Mouse (Mus musculus) gastrocnemius, adult 2 months (tissue): ENCODE measurements at regions not wholly inside any gene's neighbourhood (a gene's known extent, or its start where the extent isn't known, plus 50 kb on each side); places are given as distances from the start of the nearest gene placed in this dataset.

Source experiments
- DNase-seq: peaks from one replicate; pipeline ENCODE4 v3.0.0; 2022
- H3K27ac ChIP-seq: fragments of 200-600 bp; 2 replicates; pipeline ENCODE4 v1.8.1; 2022; ENCODE audit warnings: mild to moderate bottlenecking
- H3K4me3 ChIP-seq: fragments of 200-600 bp; 2 replicates; pipeline ENCODE4 v1.8.1; 2022; ENCODE audit warnings: mild to moderate bottlenecking, moderate library complexity
- CTCF ChIP-seq: fragments of 200-600 bp; IDR thresholded peaks from 2 replicates; pipeline ENCODE4 v1.8.1; 2022; ENCODE audit warnings: antibody characterized with exemption, mild to moderate bottlenecking, moderate library complexity
- intact Hi-C: fragments of 180-260 bp; cut with DNase I; formaldehyde crosslinking; loops from one replicate; pipeline ENCODE4 v1.15.1; 2025

- no peak overlapping the region for H3K4me3 ChIP-seq
- no peak for TF ChIP-seq CTCF
- intact Hi-C loops = no loop called here
- H3K27ac ChIP-seq = no peak overlapping the region
- DNase-seq = no peak
These were observed 59.7 kb upstream of the Tbx20 start for GRCm38 (mm10) chr9:24833766-24834165.

DNA sequence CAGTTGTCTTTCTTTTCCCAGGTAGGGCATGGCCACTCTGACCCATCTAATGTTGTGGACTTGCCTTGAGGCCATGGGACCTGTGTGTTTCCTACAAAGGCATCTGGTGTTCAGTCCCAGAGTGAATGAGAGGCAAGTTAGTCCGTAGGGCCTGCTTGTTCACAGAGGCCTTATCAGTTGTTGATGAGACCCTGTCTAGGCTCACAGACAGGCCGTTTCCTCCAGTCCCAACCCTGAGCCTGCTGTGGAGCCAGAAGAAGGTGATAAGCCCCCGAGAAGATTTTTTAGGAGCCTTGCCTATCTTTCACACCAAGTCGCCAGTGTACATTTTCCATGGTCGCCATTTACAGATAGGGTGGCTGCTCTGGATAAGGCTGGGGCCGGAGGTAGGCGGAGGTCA, 74.1 kb upstream of the Tbx20 start:
- H3K4me3 ChIP-seq = no peak overlapping the region
- H3K27ac ChIP-seq = no peak overlapping the region
- TF ChIP-seq CTCF = no peak
- DNase-seq = no peak
- intact Hi-C loops = no loop called here

DNA sequence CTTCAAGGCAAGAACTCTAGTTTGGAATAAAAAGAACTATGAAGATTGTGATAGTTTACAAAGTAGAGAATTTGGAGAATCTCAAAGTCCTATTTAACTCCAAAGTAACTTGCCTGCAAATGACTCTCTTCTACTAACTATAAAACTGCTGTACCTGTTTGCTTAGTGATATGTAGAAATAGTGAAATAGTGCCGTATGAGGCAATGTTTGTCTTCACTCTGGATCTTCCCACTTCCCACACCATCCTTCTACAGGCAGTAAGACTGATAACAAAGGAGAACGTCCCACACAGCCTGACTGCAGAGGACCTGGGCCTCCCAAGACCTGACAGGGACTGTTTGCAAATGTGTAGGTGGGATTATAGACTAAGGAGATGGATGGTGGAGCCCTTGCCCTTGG, 85.4 kb upstream of the Tbx20 start:
- intact Hi-C loops = no loop called here
- no peak overlapping the region for H3K27ac ChIP-seq
- H3K4me3 ChIP-seq = no peak overlapping the region
- DNase-seq = no peak
- TF ChIP-seq CTCF = no peak

- no peak for TF ChIP-seq CTCF
- no peak overlapping the region for H3K4me3 ChIP-seq
These were observed 92.5 kb upstream of the Tbx20 start for GRCm38 (mm10) chr9:24866390-24867173.

DNA sequence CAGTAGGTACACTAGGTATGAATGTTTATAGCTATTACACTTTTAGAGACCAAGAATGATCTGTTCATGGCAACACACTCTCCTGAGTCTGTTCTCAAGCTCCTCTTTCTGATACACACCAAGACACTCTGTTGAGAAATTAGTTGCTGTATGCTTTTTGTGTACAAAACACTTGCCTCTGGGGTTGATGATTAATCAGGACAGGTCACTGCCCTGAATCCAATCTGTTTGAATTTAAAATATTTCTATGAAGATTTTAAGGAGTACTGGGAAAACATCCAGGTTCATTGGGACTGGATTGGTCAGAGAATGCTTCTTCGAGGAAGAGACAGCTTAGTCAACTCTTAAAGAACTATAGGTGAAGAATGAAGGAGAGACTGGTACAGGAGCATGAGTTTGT, 94.6 kb upstream of the Tbx20 start:
- intact Hi-C loops = no loop called here
- Histone ChIP-seq H3K27ac (no peak overlapping the region), H3K4me3 (no peak overlapping the region)
- DNase-seq = no peak
- no peak for TF ChIP-seq CTCF

More at GRCm38 (mm10) chr9:24866390-24867173, 92.5 kb upstream of the Tbx20 start:
- H3K27ac ChIP-seq = no peak overlapping the region
- DNase-seq = no peak
- intact Hi-C loops = no loop called here

DNA sequence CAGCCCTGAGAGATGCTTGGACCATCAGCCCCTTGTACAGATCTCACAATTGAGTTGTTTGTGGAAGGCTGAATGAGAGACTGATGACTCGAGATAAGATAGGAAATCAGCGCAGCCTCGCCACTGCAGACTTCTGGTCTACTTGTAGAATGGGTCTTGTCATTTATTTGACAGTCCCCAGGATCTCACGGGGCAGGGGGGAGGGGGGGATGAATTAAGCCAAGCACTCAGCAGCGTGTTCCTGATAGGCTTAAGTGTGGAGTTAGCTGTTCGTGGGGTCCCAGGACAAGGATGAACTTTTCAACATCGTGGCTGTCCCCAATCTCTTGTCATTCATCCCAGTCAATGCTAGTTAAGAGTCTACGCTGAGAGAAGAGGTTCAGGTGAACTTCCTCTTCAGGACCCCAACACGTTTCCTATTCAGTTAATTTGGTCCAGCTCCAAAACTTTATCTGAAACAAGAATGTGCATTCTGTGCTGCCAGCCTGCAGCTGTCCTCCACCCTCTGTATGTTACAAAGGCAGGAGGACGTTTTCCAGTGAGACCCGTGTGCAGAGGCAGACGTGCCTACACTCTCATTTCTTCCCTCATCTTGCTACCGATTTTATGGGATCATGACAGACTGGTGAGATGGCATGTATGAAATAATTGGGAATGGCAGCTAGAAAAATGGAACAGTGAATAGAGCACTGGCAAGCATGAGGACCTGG, 100.5 kb upstream of the Tbx20 start:
- DNase-seq = no peak
- no peak overlapping the region for H3K27ac ChIP-seq
- intact Hi-C loops = no loop called here
- H3K4me3 ChIP-seq = no peak overlapping the region
- no peak for TF ChIP-seq CTCF

- no peak for DNase-seq
- intact Hi-C loops = no loop called here
- H3K27ac ChIP-seq = no peak overlapping the region
- no peak for TF ChIP-seq CTCF
- H3K4me3 ChIP-seq = no peak overlapping the region
These were observed 104.5 kb upstream of the Tbx20 start for GRCm38 (mm10) chr9:24878384-24879174.

DNA sequence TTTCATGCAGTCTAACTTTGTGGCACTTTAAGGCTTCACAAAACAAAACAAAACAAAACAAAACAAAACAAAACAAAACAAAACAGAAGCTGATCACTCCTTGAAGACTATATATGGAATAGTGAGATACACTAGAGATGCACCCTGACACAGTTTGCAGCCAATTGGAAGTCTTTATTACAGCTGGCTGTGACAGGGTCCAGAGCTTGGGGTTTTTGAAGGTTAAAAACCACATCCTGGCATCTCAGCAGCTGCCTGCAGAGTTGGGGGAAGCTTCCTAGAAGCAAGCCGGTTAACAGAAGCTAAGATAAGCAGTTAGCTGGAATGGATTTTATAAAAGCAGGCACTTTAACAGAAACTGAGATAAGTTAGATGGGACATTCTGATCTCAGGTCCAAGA, 105.6 kb upstream of the Tbx20 start:
- TF ChIP-seq CTCF = no peak
- Histone ChIP-seq H3K4me3 (no peak overlapping the region), H3K27ac (no peak overlapping the region)
- DNase-seq = no peak
- intact Hi-C loops = no loop called here

- intact Hi-C loops = no loop called here
- no peak overlapping the region for H3K27ac ChIP-seq
- TF ChIP-seq CTCF = no peak
- no peak for DNase-seq
- H3K4me3 ChIP-seq = no peak overlapping the region
These were observed 109.9 kb upstream of the Tbx20 start for GRCm38 (mm10) chr9:24884011-24884410.

DNA sequence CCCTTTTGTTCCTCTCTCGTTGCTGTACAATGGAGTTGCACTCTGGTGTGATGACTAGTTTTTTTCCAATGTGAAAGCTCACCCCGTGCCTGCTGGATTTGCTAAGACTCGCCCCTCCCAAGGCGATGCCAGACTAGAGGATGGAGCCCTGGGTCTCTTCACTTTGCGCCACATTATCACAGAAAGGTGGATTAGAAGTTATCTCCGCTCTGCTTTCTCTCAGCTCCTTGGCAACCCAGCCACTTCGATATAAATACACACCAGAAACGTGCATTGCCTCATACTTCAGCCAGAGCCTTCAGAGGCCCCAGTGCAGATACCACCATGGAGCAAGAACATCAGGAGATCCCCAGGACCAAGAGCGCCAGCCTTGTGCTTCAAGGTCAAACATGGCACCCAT, 114.2 kb upstream of the Tbx20 start:
- no peak for TF ChIP-seq CTCF
- intact Hi-C loops = no loop called here
- no peak for DNase-seq
- H3K27ac ChIP-seq = no peak overlapping the region
- no peak overlapping the region for H3K4me3 ChIP-seq

GRCm38 (mm10) chr9:24896498-24897261, 122.6 kb upstream of the Tbx20 start:
- no peak for DNase-seq
- TF ChIP-seq CTCF = no peak
- no peak overlapping the region for H3K4me3 ChIP-seq
- intact Hi-C loops = no loop called here
- no peak overlapping the region for H3K27ac ChIP-seq

DNA sequence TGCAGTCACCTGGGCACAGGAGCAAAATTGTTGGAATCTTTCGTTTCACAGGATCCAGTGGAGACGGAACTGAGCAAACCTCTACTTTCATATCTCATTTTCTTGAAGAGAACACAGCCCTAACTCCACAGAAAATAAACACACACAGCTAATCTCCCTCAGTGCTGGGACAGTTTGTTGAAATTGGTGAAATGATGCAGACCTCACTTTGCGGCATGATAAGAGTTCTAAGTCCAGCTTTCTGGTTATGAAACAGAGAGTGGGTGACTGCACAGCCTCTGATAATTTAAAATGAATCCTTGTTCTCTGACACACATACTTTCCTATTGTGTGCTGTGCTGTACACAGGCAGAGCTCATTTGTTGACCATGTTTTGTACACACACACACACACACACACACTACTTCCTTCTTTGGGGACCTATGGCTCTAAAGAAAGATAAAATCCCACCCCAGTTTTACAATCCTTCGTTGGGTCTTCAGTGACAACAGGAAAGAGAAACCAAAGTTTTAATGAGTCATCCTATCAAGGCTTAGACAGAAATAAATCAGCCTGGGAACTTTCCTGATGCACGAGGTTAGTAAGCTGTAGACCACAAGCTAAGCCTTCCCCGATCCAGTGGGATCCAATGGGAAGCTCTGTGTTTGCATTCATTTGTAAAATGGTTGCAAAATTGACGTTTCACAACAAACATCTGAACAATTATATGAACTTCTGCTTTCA, 125.3 kb upstream of the Tbx20 start:
- DNase-seq = no peak
- H3K27ac ChIP-seq = no peak overlapping the region
- no peak overlapping the region for H3K4me3 ChIP-seq
- TF ChIP-seq CTCF = no peak
- intact Hi-C loops = no loop called here
